Mouse (Mus musculus) megakaryocyte, embryonic 14.5 days (primary cell): ENCODE results near the gene Bricd5.

Experiments
- FLI1 ChIP-seq: IDR thresholded peaks from 2 replicates; pipeline ENCODE4 v1.6.1; 2012; ENCODE audit warnings: low read length, inconsistent platforms, mixed read lengths
- GATA1 ChIP-seq: IDR thresholded peaks from 3 replicates; pipeline ENCODE4 v1.6.1; 2012; ENCODE audit warnings: mixed read lengths, low read length, inconsistent platforms, borderline replicate concordance

DNA sequence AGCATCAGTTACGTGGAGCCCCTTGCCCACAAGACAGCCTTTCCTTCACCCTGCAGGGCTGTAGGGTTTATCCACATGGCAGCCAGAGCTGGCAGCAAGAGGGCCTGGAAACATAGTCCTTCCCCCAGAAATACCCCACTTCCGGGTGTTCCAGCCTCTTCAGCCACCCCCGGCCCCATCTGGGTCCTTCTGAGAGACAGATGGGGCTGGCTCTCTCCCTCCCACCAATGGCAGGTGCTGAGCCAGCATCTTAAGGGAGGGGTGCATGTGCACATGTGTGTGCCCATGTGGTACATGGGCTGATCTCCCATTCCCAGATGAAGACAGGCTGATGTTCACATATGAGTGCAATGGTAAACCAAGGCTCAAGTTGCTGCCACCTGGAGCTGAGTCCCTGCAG is 21.8 kb downstream of the Bricd5 start:
- no peak for TF ChIP-seq GATA1
- no peak for TF ChIP-seq FLI1
